Mouse (Mus musculus) hindlimb bud, embryonic 11.5 days (tissue): ENCODE measurements around the gene Uvssa.
A peak's percentile ranks its signal among the peaks of the same experiment; 100 is the strongest.
"Not testable (repeated sequence)": the region's sequence is repeated elsewhere in the genome, so short reads cannot be mapped to it uniquely, and the experiment has no call there.

Experiments
- DNase-seq: peaks from one replicate; pipeline ENCODE4 v3.0.0-alpha.2; 2012; ENCODE audit warnings: low read depth, low spot score; ENCODE audit errors: extremely low spot score

The Uvssa gene

DNA sequence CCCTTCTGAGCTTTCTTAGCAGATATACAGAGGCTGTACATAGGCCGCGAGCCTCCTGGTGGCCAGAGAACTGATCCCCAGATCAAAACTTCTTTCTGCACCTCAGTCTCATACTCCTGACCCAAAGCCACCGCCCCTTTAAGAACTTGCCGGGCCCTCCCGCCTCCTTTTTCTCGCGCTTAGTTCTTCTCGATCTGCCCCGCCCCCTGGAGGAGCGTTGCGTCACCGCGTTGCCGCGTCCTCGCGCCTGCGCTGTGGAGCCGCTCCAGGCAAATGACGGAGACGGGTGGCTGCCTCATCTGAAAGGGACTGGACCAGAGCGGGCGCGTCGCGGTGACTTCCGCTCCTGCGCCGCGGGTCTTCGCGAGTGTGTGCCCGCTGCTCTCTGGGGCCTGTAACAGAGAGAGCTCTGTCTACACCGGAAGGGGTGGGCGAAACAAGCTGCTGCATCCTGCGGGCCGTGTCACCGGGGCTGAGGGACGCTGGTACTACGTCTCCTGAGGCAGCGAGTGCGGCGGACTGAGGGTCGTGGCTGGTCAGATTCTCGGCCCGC is at the start of gene Uvssa:
Uvssa (plus strand) TSS at position 248 of the 553 bp plus-strand sequence.
- peak; percentile 92 for DNase-seq

- no peak for DNase-seq
These were observed 43.7 kb upstream of the Uvssa start for GRCm38 (mm10) chr5:33334381-33335272.

GRCm38 (mm10) chr5:33335273-33335976 is 42.9 kb upstream of the Uvssa start, which contains the start of gene Maea:
Gene Maea, plus strand, starts transcription at chr5:33335509.
- DNase-seq, result peak; percentile 70

DNA sequence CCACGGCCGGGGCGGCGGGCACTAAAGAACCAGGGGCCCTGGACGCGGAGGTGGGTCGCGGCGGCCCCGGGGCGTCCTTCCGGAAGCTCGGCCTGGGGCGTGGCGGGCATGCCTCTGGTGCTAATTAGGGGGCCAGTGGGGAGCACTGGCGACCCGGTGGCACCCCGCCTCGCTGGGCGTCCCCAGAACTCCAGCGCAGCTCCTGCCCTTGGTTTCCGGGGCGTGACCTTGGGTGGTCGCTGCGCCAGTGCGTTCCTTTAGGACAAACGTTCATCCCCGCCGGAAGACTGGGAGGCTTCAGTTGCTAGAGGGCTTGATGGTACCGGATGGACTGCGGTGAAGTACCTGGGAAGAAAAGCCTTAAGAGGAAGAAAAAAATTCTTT is 42.4 kb upstream of the Uvssa start:
- DNase-seq, result no peak

- DNase-seq, result no peak
These were observed 41.1 kb upstream of the Uvssa start for GRCm38 (mm10) chr5:33337206-33337605.

DNA sequence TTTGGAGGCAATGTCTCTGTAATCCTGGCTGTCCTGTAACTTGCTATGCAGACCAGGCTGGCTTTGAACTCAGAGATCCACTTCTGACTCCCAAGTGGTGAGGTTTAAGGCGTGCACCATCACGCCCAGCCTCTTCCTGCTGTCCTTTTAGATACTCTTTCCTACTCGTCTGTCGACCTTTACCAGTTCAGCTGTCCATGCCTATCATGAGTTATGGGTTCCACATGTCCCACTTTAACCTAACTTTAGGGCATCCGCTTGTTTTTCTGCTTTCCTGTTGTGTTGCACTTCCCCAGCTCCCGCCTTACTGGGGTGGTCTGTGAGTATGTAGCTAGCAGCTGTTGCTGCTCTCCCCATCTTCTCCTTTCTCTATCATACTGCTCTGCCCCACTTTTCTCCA is 37.2 kb upstream of the Uvssa start:
- no peak for DNase-seq

DNA sequence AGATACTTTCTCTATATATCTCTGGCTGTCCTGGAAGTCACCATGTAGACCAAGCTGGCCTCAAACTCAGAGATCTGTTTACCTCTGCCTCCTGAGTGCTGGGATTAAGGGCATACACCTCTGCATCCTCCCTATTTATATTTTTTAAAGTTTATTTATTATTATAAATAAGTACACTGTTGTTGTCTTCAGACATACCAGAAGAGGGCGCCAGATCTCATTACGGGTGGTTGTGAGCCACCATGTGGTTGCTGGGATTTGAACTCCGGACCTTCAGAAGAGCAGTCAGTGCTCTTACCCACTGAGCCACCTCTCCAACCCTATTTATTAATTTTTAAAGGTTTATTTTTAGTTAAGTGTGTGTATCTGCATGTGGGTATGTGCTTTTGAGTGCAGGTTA is 36.1 kb upstream of the Uvssa start:
- DNase-seq, result not testable (repeated sequence)

DNA sequence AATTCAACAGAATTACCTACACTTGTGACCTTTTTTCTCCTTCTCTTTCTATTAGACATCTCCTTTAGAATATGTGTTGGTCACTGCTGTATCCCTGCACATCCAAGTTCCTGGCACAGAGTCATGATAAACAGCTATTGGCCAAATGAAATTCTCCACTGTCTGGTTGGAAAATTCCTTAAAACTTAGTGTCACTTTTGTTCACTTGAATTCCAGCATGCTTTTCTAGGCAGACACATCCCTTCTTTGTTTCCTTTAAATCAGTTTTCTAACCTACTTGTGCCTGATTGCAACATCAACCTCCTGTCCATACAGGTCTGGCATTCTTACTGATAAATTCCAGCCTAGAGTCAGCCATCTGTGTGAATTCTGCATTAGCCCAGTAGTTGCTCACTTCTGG is 35.5 kb upstream of the Uvssa start:
- no peak for DNase-seq

- no peak for DNase-seq
These were observed 34.8 kb upstream of the Uvssa start for GRCm38 (mm10) chr5:33343571-33343970.

DNA sequence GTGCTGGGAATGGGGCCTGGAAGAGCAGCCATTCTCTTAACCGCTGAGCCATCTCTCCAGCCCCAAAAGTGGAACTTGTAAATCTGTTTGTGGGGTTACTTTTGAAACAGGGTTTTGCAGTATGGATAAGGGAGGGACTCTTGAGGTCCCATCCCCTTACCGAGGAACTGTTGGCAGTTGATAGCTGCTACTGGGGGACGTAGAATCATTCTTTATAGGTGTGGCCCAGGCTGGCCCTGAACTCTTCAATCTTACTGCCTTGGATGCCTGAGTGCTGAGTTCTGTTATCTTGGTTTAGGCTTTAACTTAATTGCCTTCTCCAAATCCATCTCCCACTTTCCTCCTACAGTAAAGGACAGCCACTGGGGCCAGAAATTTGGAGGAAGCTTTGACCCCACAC is 34.3 kb upstream of the Uvssa start:
- no peak for DNase-seq

GRCm38 (mm10) chr5:33347620-33348019 is 30.7 kb upstream of the Uvssa start:
- DNase-seq, result no peak

DNA sequence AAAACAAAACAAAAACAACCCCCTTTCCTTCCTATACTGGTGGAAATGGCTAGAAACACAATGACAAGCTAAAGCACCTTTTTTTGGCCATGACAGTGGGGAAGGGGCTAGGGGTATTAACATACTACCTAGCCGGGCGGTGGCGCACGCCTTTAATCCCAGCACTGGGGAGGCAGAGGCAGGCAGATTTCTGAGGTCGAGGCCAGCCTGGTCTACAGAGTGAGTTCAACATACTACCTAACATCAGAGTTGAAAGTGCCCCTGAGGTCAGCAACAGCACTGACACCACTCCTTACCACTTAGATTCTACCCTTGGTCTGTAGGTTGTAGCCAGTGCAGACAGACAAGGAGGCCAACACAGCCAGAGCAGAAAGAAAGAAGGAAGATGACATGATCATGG is 29.1 kb upstream of the Uvssa start:
- no peak for DNase-seq

- no peak for DNase-seq
These were observed 28.6 kb upstream of the Uvssa start for GRCm38 (mm10) chr5:33349706-33350105.

- no peak for DNase-seq
These were observed 26.6 kb upstream of the Uvssa start for GRCm38 (mm10) chr5:33351556-33352272.

DNA sequence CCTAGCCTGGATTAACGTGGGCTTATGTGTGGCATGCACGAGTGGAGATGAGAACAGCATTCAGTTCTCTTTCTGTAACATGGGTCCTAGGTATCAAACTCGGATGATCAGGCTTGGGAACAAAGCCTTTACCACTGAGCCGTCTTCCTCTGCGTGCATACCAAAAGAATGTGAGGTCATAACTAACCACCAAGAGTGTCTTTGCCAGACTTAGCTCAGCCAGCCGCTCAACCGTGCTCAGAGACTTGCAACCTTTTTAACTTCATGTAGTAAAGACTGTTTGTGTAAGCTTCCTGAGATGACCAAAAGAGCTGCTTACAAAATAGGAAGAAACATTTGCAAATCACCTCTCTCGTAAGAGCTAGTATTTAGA is 26.1 kb upstream of the Uvssa start:
- no peak for DNase-seq

DNA sequence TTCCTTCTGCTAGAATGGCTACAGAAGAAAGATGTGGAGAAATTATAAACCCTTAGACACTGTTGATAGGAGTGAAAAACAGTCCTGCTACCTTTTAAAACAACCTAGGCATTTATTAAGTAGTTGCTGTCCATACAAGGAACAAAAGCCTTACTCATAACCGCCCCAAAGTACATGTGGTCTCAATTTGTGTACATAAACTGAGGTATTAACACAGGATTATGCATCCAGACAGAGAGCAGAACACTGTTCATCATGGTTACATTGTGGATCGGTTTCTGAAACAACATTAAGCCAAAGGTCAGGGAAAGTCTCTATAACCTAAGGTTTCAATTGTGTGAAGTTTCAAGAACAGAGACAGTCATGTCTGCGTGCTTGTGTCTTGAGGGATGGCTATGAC is 25.3 kb upstream of the Uvssa start:
- DNase-seq, result peak; percentile 74

DNA sequence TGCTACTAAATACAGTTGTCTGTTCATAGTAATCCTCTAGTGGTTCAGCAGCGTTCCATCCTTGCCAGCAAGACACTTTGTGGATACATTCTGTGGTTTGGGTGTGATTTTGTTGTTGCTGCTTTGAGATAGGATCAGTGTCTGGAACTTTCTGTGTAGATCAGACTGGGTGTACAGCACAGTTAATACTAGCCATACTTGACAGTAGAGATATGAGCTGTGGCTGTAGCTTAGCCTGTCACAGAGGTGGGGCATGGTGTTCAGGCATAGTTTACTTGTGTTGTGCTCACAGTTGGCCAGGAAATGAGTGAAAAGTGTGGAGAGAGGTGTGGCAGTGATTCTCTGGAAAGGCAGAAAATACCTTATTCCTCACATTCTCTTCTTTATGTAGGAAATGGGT is 20.9 kb upstream of the Uvssa start:
- no peak for DNase-seq

GRCm38 (mm10) chr5:33358467-33358866 is 19.9 kb upstream of the Uvssa start:
- no peak for DNase-seq

DNA sequence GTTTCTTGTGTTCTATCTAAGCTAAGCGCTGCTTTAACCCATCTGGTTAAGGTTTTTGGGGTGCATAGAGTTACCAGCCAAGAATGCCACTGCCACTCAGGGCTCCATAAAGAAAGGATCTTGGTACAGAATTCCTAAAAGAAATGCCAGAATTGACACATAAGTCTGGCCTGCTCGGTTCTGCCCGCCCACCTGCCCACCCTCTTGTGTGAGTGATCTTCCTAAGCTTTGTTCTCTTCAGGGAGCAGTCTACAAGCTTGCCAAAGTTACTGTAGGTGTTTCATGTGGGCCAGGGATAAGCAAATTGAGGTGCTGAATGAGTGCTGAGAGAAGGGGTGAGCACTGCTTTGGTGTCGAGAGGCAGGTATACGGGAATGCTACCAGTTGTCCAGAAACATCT is 15.1 kb upstream of the Uvssa start:
- DNase-seq, result no peak

DNA sequence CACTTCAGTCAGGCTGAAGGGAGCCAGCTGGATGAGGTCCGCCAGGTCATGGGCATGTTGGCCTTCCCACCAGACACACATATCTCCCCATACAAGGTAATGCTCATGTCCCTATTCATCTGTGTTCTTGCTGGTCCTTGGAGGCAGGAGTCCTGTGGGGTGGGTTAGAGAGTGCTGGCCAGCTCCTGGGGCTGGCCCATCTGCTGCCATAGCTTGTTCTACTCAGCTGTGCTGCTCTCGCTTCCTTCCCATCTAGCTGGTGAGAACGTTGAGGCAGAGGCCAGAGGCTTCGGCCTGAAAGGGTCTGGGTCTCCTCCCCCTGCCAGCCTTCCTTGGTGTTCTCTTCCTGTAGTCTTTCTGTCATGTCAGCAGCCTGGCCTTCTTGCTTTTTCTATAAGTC is 9.7 kb upstream of the Uvssa start:
- no peak for DNase-seq

DNA sequence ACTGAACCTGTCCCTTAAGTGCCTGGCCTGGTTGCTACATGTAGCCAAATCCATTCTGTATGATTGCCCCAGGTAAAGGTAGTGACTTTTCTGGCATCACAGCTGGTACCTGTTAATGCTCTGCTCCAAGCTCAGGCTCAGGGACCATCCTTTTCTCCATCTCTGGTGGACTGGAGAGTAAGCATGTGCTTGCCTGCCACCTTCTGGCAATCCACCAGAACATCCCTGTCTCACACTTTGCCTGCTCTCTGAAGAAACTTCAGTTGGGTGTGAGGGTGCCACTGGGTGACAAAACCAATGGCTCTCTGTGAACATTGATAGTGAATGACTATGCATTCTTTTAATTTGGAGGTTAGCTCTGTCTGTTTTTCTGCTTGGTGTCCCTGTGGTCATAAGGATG is 7.2 kb upstream of the Uvssa start:
- DNase-seq, result no peak
